Comparison of ENCODE assay signal across 28 mouse cellular contexts in genomic region chr6:148255395-148256053, GRCm38 (mm10). TPM values are rescaled to one million over a fixed set of nuclear protein-coding genes. Genes with fewer than 3 reads are reported as not detected.
DNase-seq lines count a peak whose midpoint lies in the region; ATAC-seq lines count a peak whose summit lies in the region.
"Had no signal": no experiment of that assay in that cellular context is flagged by ENCODE, and none has a peak within 500 bp of the region (broad histone marks: within the 10 kb centered on the region; RNA-seq: fewer than 3 reads in every experiment).

No protein-coding gene starts in this region.

- H3K27ac ChIP-seq in midbrain, embryonic 10.5 days (replicated peaks), result peak overlapping the region; percentile 59
- no peak overlapping the region for H3K27ac ChIP-seq in midbrain, embryonic 11.5 days (ENCODE audit: low read depth, low read length)
- 0 out of 2 replicates have a peak overlapping the region, but pooled peaks have one; percentile 24 for H3K27ac ChIP-seq in limb, embryonic 11.5 days (replicated peaks; ENCODE audit: low read depth, low read length)
- H3K27ac ChIP-seq: embryonic facial prominence, embryonic 10.5 days; embryonic facial prominence, embryonic 13.5 days; heart, embryonic 15.5 days; hindbrain, embryonic 13.5 days had no signal

- 60% methylated on average over 1 of the region's 1 CpGs for WGBS in midbrain, embryonic 10.5 days
- 38% methylated on average over 1 of the region's 1 CpGs for WGBS in midbrain, embryonic 11.5 days
- WGBS in limb, embryonic 11.5 days, result 12% methylated on average over 1 of the region's 1 CpGs

- H3K9ac ChIP-seq in midbrain, embryonic 11.5 days (ENCODE audit: low read length), result no peak overlapping the region
- no peak overlapping the region for H3K9ac ChIP-seq in limb, embryonic 11.5 days (ENCODE audit: low read length)
- H3K9ac ChIP-seq: embryonic facial prominence, embryonic 13.5 days; forebrain, postnatal 0 days; heart, embryonic 12.5 days; heart, embryonic 15.5 days; hindbrain, embryonic 13.5 days had no signal

- ATAC-seq in frontal cortex, adult (ENCODE audit: low TSS enrichment), result 0 out of 2 replicates have a peak, but pooled peaks have one; percentile 2
- ATAC-seq in midbrain, embryonic 11.5 days (ENCODE audit: low FRiP score), result no peak
- no peak for ATAC-seq in limb, embryonic 11.5 days (ENCODE audit: insufficient number of reproducible peaks, low FRiP score, low TSS enrichment, low read depth)
- ATAC-seq: CD4-positive, CD25-positive, alpha-beta regulatory T cell, adult 4 months; forebrain, embryonic 14.5 days; forebrain, postnatal 0 days; hindbrain, embryonic 16.5 days had no signal

- no peaks in the 10 kb centered on the region for H3K27me3 ChIP-seq in midbrain, embryonic 10.5 days (ENCODE audit: low read depth, poor library complexity, severe bottlenecking)
- H3K27me3 ChIP-seq in midbrain, embryonic 11.5 days (ENCODE audit: control insufficient read depth, insufficient read depth, low read length), result no peaks in the 10 kb centered on the region
- no peaks in the 10 kb centered on the region for H3K27me3 ChIP-seq in limb, embryonic 11.5 days (ENCODE audit: control insufficient read depth, insufficient read depth, low read length)
- H3K27me3 ChIP-seq: embryonic facial prominence, embryonic 13.5 days; heart, embryonic 12.5 days; heart, embryonic 15.5 days; hindbrain, embryonic 13.5 days had no signal

- H3K4me2 ChIP-seq in midbrain, embryonic 11.5 days, result no peak overlapping the region
- no peak overlapping the region for H3K4me2 ChIP-seq in limb, embryonic 11.5 days (ENCODE audit: low read depth, severe bottlenecking)
- H3K4me2 ChIP-seq: embryonic facial prominence, embryonic 13.5 days; heart, embryonic 12.5 days; heart, embryonic 15.5 days; hindbrain, embryonic 13.5 days had no signal

- H3K9me3 ChIP-seq in midbrain, embryonic 10.5 days (replicated peaks), result no peaks in the 10 kb centered on the region
- no peaks in the 10 kb centered on the region for H3K9me3 ChIP-seq in midbrain, embryonic 11.5 days (ENCODE audit: control insufficient read depth, low read length)
- H3K9me3 ChIP-seq in limb, embryonic 11.5 days (ENCODE audit: control insufficient read depth, low read length), result no peaks in the 10 kb centered on the region
- H3K9me3 ChIP-seq: embryonic facial prominence, embryonic 10.5 days; embryonic facial prominence, embryonic 13.5 days; heart, embryonic 12.5 days; heart, embryonic 15.5 days; hindbrain, embryonic 10.5 days; hindbrain, embryonic 13.5 days had no signal

- no peak for DNase-seq in frontal cortex, postnatal 10 days (ENCODE audit: low spot score in 2 of 2)
- DNase-seq in midbrain, embryonic 10.5 days (ENCODE audit: low spot score), result no peak
- DNase-seq in midbrain, embryonic 11.5 days (ENCODE audit: low spot score, missing footprints), result no peak
- DNase-seq in limb, embryonic 11.5 days (ENCODE audit: low spot score), result no peak
- no peak for DNase-seq in adrenal gland, postnatal 4 days (ENCODE audit: low spot score in 2 of 2)
- DNase-seq: adrenal gland, adult 8-10 months; adrenal gland, postnatal 25 days; cerebellum, adult 18-20 months; cerebellum, adult 9-10 months; cerebellum, postnatal 14 days; embryo, embryonic 11 days; forebrain, postnatal 0 days; gastrocnemius, postnatal 10 days; gastrocnemius, postnatal 36 days; heart, postnatal 10 days; heart, postnatal 36 days; kidney, adult 11 months had no signal

- H3K4me3 ChIP-seq in midbrain, embryonic 10.5 days, result no peak overlapping the region
- no peak overlapping the region for H3K4me3 ChIP-seq in midbrain, embryonic 11.5 days (ENCODE audit: low read depth, low read length)
- H3K4me3 ChIP-seq in limb, embryonic 11.5 days (ENCODE audit: low read depth, low read length), result no peak overlapping the region
- H3K4me3 ChIP-seq: embryonic facial prominence, embryonic 10.5 days; embryonic facial prominence, embryonic 13.5 days; erythroblast, embryonic 14.5 days; heart, embryonic 12.5 days; heart, embryonic 15.5 days; hindbrain, embryonic 10.5 days; hindbrain, embryonic 13.5 days had no signal

- no peaks in the 10 kb centered on the region for H3K36me3 ChIP-seq in midbrain, embryonic 10.5 days
- H3K36me3 ChIP-seq in midbrain, embryonic 11.5 days (ENCODE audit: control insufficient read depth, insufficient read depth, low read length), result no peaks in the 10 kb centered on the region
- H3K36me3 ChIP-seq in limb, embryonic 11.5 days (ENCODE audit: control insufficient read depth, insufficient read depth, low read length), result no peaks in the 10 kb centered on the region
- H3K36me3 ChIP-seq: embryonic facial prominence, embryonic 10.5 days; embryonic facial prominence, embryonic 13.5 days; heart, embryonic 12.5 days; heart, embryonic 15.5 days; hindbrain, embryonic 10.5 days; hindbrain, embryonic 13.5 days had no signal

- peaks cover 67% of the 10 kb centered on the region for H3K4me1 ChIP-seq in midbrain, embryonic 10.5 days
- H3K4me1 ChIP-seq in midbrain, embryonic 11.5 days (ENCODE audit: control insufficient read depth, insufficient read depth, low read length), result peaks cover 11% of the 10 kb centered on the region
- peaks cover 2% of the 10 kb centered on the region; the same call in 1 of the 2 replicates for H3K4me1 ChIP-seq in limb, embryonic 11.5 days (ENCODE audit: control insufficient read depth, insufficient read depth, low read length)

RNA-seq across cellular contexts. Expression of gene Ergic2, which starts 43.4 kb away (rescaled TPM):
- polyA plus RNA-seq in midbrain, embryonic 10.5 days (2016; fragmentation: Nextera tagmentation; extraction: Ambion mirVana), result 187 and 203 TPM in 2 replicates
- 209 and 218 TPM in 2 replicates for polyA plus RNA-seq in midbrain, embryonic 11.5 days (2014; fragmentation: Nextera tagmentation; extraction: Ambion mirVana)
- polyA plus RNA-seq in limb, embryonic 11.5 days (2014; fragmentation: Nextera tagmentation; extraction: Ambion mirVana), result 194 and 205 TPM in 2 replicates
- total RNA-seq in adrenal gland, postnatal 4 days (2021), result 10 to 100 TPM; 92.5 to 93.5 TPM
